Mouse (Mus musculus): ENCODE results near the gene Ly75. TPM values are rescaled to one million over a fixed set of nuclear protein-coding genes. Genes with fewer than 3 reads are reported as not detected.

Ly75 gene
- polyA plus RNA-seq (2012; rRNA removed) (1.3 TPM in 2 replicates), polyA plus RNA-seq (2014; fragmentation: Nextera tagmentation; extraction: Ambion mirVana) (1.0 and 1.5 TPM in 2 replicates)

- Histone ChIP-seq H3K27me3 (ENCODE audit: control insufficient read depth, insufficient read depth, low read length) (no peaks in the 10 kb centered on the region), H3K4me2 (replicated peaks; ENCODE audit: low read depth, low read length, severe bottlenecking) (peak within 1 kb of the TSS; percentile 56), H3K36me3 (ENCODE audit: control insufficient read depth, insufficient read depth, low read length) (no peaks in the 10 kb centered on the region), H3K4me3 (replicated peaks; ENCODE audit: low read length) (peak within 1 kb of the TSS; percentile 43), H3K9ac (ENCODE audit: low read depth, low read length, severe bottlenecking) (peak within 1 kb of the TSS; percentile 58), H3K4me1 (ENCODE audit: control insufficient read depth, insufficient read depth, low read length) (0 out of 2 replicates have a peak, but pooled peaks cover 4% of the 10 kb centered on the region), H3K27ac (replicated peaks; ENCODE audit: low read depth, low read length) (no peak within 1 kb of the TSS), H3K9me3 (ENCODE audit: control insufficient read depth, low read length) (no peaks in the 10 kb centered on the region)
- ATAC-seq (ENCODE audit: low FRiP score, low read depth), result peak; percentile 99
- DNase-seq (ENCODE audit: low spot score), result peak; percentile 79
- TF ChIP-seq POLR2A (IDR thresholded peaks at IDR 0.05; ENCODE audit: borderline replicate concordance, extremely low read depth, insufficient read depth, insufficient read length), result no peak
- 2% methylated on average over 31 of the region's 46 CpGs for WGBS
Measured at GRCm38 (mm10) chr2:60382858-60383669, at the start of gene Ly75. Ly75 (minus strand) TSS chr2:60383303.

- ATAC-seq (ENCODE audit: low FRiP score, low read depth) (no peak), DNase-seq (ENCODE audit: low spot score) (no peak)
- Histone ChIP-seq H3K9ac (ENCODE audit: low read depth, low read length, severe bottlenecking) (no peak overlapping the region), H3K27ac (replicated peaks; ENCODE audit: low read depth, low read length) (no peak overlapping the region), H3K36me3 (ENCODE audit: control insufficient read depth, insufficient read depth, low read length) (no peaks in the 10 kb centered on the region), H3K9me3 (ENCODE audit: control insufficient read depth, low read length) (no peaks in the 10 kb centered on the region), H3K27me3 (ENCODE audit: control insufficient read depth, insufficient read depth, low read length) (no peaks in the 10 kb centered on the region), H3K4me1 (ENCODE audit: control insufficient read depth, insufficient read depth, low read length) (no peaks in the 10 kb centered on the region), H3K4me3 (replicated peaks; ENCODE audit: low read length) (no peak overlapping the region), H3K4me2 (replicated peaks; ENCODE audit: low read depth, low read length, severe bottlenecking) (no peak overlapping the region)
- TF ChIP-seq POLR2A (IDR thresholded peaks at IDR 0.05; ENCODE audit: borderline replicate concordance, extremely low read depth, insufficient read depth, insufficient read length), result no peak
- 64% methylated on average over 8 of the region's 8 CpGs for WGBS
Measured at GRCm38 (mm10) chr2:60430315-60431021, 47.4 kb upstream of the Ly75 start.

GRCm38 (mm10) chr2:60418075-60418474, 35.0 kb upstream of the Ly75 start:
- H3K27me3 ChIP-seq (ENCODE audit: control insufficient read depth, insufficient read depth, low read length), result no peaks in the 10 kb centered on the region
- no peaks in the 10 kb centered on the region for H3K36me3 ChIP-seq (ENCODE audit: control insufficient read depth, insufficient read depth, low read length)
- no peak overlapping the region for H3K4me3 ChIP-seq (replicated peaks; ENCODE audit: low read length)
- H3K9ac ChIP-seq (ENCODE audit: low read depth, low read length, severe bottlenecking), result no peak overlapping the region
- no peak for TF ChIP-seq POLR2A (IDR thresholded peaks at IDR 0.05; ENCODE audit: borderline replicate concordance, extremely low read depth, insufficient read depth, insufficient read length)
- ATAC-seq (ENCODE audit: low FRiP score, low read depth), result no peak; the same call in 1 of the 2 replicates
- no peak overlapping the region for H3K4me2 ChIP-seq (replicated peaks; ENCODE audit: low read depth, low read length, severe bottlenecking)
- no peaks in the 10 kb centered on the region for H3K4me1 ChIP-seq (ENCODE audit: control insufficient read depth, insufficient read depth, low read length)
- DNase-seq (ENCODE audit: low spot score), result peak; percentile 42
- 5% methylated on average over 6 of the region's 6 CpGs for WGBS
- no peaks in the 10 kb centered on the region for H3K9me3 ChIP-seq (ENCODE audit: control insufficient read depth, low read length)
- H3K27ac ChIP-seq (replicated peaks; ENCODE audit: low read depth, low read length), result no peak overlapping the region

- no peaks in the 10 kb centered on the region for H3K4me1 ChIP-seq (ENCODE audit: control insufficient read depth, insufficient read depth, low read length)
- ATAC-seq (ENCODE audit: low FRiP score, low read depth) (no peak), DNase-seq (ENCODE audit: low spot score) (no peak)
- no peak overlapping the region for H3K9ac ChIP-seq (ENCODE audit: low read depth, low read length, severe bottlenecking)
- TF ChIP-seq POLR2A (IDR thresholded peaks at IDR 0.05; ENCODE audit: borderline replicate concordance, extremely low read depth, insufficient read depth, insufficient read length), result no peak
- H3K27ac ChIP-seq (replicated peaks; ENCODE audit: low read depth, low read length), result no peak overlapping the region
- WGBS, result 58% methylated on average over 8 of the region's 8 CpGs
- H3K27me3 ChIP-seq (ENCODE audit: control insufficient read depth, insufficient read depth, low read length), result no peaks in the 10 kb centered on the region
- H3K4me3 ChIP-seq (replicated peaks; ENCODE audit: low read length), result no peak overlapping the region
- no peaks in the 10 kb centered on the region for H3K36me3 ChIP-seq (ENCODE audit: control insufficient read depth, insufficient read depth, low read length)
- no peak overlapping the region for H3K4me2 ChIP-seq (replicated peaks; ENCODE audit: low read depth, low read length, severe bottlenecking)
- H3K9me3 ChIP-seq (ENCODE audit: control insufficient read depth, low read length), result no peaks in the 10 kb centered on the region
Measured at GRCm38 (mm10) chr2:60414334-60414733, 31.2 kb upstream of the Ly75 start.

GRCm38 (mm10) chr2:60413006-60413650, 30.0 kb upstream of the Ly75 start:
- Histone ChIP-seq H3K4me2 (replicated peaks; ENCODE audit: low read depth, low read length, severe bottlenecking) (no peak overlapping the region), H3K27me3 (ENCODE audit: control insufficient read depth, insufficient read depth, low read length) (no peaks in the 10 kb centered on the region), H3K4me1 (ENCODE audit: control insufficient read depth, insufficient read depth, low read length) (no peaks in the 10 kb centered on the region), H3K9ac (ENCODE audit: low read depth, low read length, severe bottlenecking) (no peak overlapping the region), H3K27ac (replicated peaks; ENCODE audit: low read depth, low read length) (no peak overlapping the region), H3K36me3 (ENCODE audit: control insufficient read depth, insufficient read depth, low read length) (no peaks in the 10 kb centered on the region), H3K4me3 (replicated peaks; ENCODE audit: low read length) (no peak overlapping the region), H3K9me3 (ENCODE audit: control insufficient read depth, low read length) (no peaks in the 10 kb centered on the region)
- ATAC-seq (ENCODE audit: low FRiP score, low read depth), result no peak
- 78% methylated on average over 18 of the region's 18 CpGs for WGBS
- TF ChIP-seq POLR2A (IDR thresholded peaks at IDR 0.05; ENCODE audit: borderline replicate concordance, extremely low read depth, insufficient read depth, insufficient read length), result no peak
- no peak for DNase-seq (ENCODE audit: low spot score)

All from limb, embryonic 14.5 days (tissue).